ENCODE assay signal across 18 mouse cellular contexts in the genomic region with DNA sequence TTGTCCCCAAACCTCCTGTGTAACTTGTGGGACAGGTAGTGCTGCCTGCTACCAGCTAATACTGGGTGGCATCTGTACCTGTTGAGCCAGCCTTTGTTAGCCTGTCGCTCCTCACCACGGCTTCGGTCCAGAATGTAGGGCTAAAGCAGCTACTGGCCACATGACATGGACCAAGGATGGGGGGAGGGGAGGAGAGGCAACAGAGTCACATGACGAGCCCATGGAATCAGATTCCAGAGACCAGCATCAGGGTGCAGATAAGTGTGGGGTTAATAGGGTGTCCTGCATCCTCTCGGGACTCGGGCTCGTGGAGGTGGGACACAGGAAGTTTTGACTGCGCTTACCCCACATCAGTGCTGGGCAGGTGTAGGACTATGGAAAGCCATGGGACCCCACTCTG.
"Had no signal": no experiment of that assay in that cellular context is flagged by ENCODE, and none has a peak within 500 bp of the region (broad histone marks: within the 10 kb centered on the region; RNA-seq: fewer than 3 reads in every experiment).

No protein-coding gene starts in this region.

- H3K9me3 ChIP-seq: heart, embryonic 13.5 days; hindbrain, embryonic 13.5 days; hindbrain, embryonic 15.5 days; limb, embryonic 15.5 days; liver, embryonic 12.5 days had no signal

- H3K4me1 ChIP-seq: heart, embryonic 13.5 days; hindbrain, embryonic 15.5 days; limb, embryonic 13.5 days; limb, embryonic 15.5 days; liver, embryonic 12.5 days had no signal

- H3K4me3 ChIP-seq: heart, embryonic 13.5 days; hindbrain, embryonic 13.5 days; hindbrain, embryonic 15.5 days; limb, embryonic 13.5 days; limb, embryonic 15.5 days; liver, embryonic 12.5 days had no signal

- H3K36me3 ChIP-seq: heart, embryonic 13.5 days; hindbrain, embryonic 15.5 days; limb, embryonic 13.5 days; liver, embryonic 12.5 days had no signal

- H3K9ac ChIP-seq: heart, embryonic 13.5 days; hindbrain, embryonic 13.5 days; hindbrain, embryonic 15.5 days; limb, embryonic 13.5 days; limb, embryonic 15.5 days; liver, embryonic 12.5 days; liver, embryonic 14.5 days had no signal

- H3K27me3 ChIP-seq: hindbrain, embryonic 13.5 days; hindbrain, embryonic 15.5 days; limb, embryonic 13.5 days; limb, embryonic 15.5 days; liver, embryonic 12.5 days had no signal

- DNase-seq: gastrocnemius, postnatal 14 days; gastrocnemius, postnatal 36 days; heart, adult 18-20 months; heart, postnatal 10 days; kidney, adult 11 months; kidney, postnatal 14 days; layer of hippocampus, postnatal 36 days had no signal

- H3K4me2 ChIP-seq: heart, embryonic 11.5 days; heart, embryonic 13.5 days; hindbrain, embryonic 13.5 days; hindbrain, embryonic 15.5 days; limb, embryonic 13.5 days; limb, embryonic 15.5 days; liver, embryonic 12.5 days had no signal

- H3K27ac ChIP-seq: heart, embryonic 13.5 days; hindbrain, embryonic 13.5 days; hindbrain, embryonic 15.5 days; hindbrain, postnatal 0 days; kidney, postnatal 0 days; limb, embryonic 13.5 days; limb, embryonic 15.5 days; liver, embryonic 12.5 days; liver, embryonic 14.5 days had no signal

- ATAC-seq: hindbrain, postnatal 0 days; intestine, embryonic 16.5 days; liver, embryonic 12.5 days had no signal
